Mouse (Mus musculus) liver, embryonic 16.5 days (tissue): ENCODE measurements around the gene Nosip. TPM values are rescaled to one million over a fixed set of nuclear protein-coding genes. Genes with fewer than 3 reads are reported as not detected.

Source experiments
- ATAC-seq: fragments of 200-750 bp; cut with Nextera tagmentation; 2 replicates; pipeline ENCODE4 v1.8.0; 2017; ENCODE audit warnings: low read depth, mild to moderate bottlenecking, moderate number of reproducible peaks, moderate library complexity
- H3K27ac ChIP-seq: fragments of 300-500 bp; sonication (generic); 2 replicates; pipeline ENCODE4 v1.5.1; 2014; ENCODE audit warnings: mild to moderate bottlenecking, low read length
- H3K27me3 ChIP-seq: fragments of 300-500 bp; sonication (generic); 2 replicates; pipeline ENCODE4 v1.6.1; 2014; ENCODE audit warnings: low read depth, low read length, mixed read lengths; ENCODE audit not compliant: control insufficient read depth, insufficient read depth
- H3K36me3 ChIP-seq: fragments of 300-500 bp; sonication (generic); 2 replicates; pipeline ENCODE4 v1.6.1; 2014; ENCODE audit warnings: mild to moderate bottlenecking; ENCODE audit not compliant: control insufficient read depth, insufficient read depth
- H3K4me1 ChIP-seq: fragments of 300-500 bp; sonication (generic); 2 replicates; pipeline ENCODE4 v1.6.1; 2014; ENCODE audit warnings: low read depth, low read length, mixed read lengths; ENCODE audit not compliant: control insufficient read depth
- H3K4me2 ChIP-seq: fragments of 300-500 bp; sonication (generic); 2 replicates; pipeline ENCODE4 v1.6.1; 2014; ENCODE audit warnings: low read depth, low read length, mixed read lengths
- H3K4me3 ChIP-seq: fragments of 300-500 bp; sonication (generic); 2 replicates; pipeline ENCODE4 v1.5.1; 2014; ENCODE audit warnings: low read depth, mild to moderate bottlenecking, low read length
- H3K9ac ChIP-seq: fragments of 300-500 bp; sonication (generic); 2 replicates; pipeline ENCODE4 v1.6.1; 2014; ENCODE audit warnings: low read depth, low read length
- H3K9me3 ChIP-seq: fragments of 300-500 bp; sonication (generic); replicated peaks from 2 replicates; pipeline ENCODE4 v1.6.1; 2016; ENCODE audit warnings: low read length; ENCODE audit not compliant: control insufficient read depth
- WGBS: fragments of 180-500 bp; shearing (Covaris S2); extraction: QIAGEN DNeasy Blood & Tissue Kit; methylation state at CpG from one replicate; pipeline ENCODE4 v1.1.7; 2014; ENCODE audit not compliant: insufficient replicate concordance; 5-methylcytosine and 5-hydroxymethylcytosine counted together
- polyA plus RNA-seq: library from polyadenylated mRNA; unstranded; fragments of >200 nt; fragmentation: Nextera tagmentation; extraction: Ambion mirVana; gene quantifications from 2 replicates; pipeline ENCODE4 v1.2.1, GENCODE M21; 2015

Gene Nosip
- polyA plus RNA-seq, 1 experiment from 2014 or later: 23.8 TPM

DNA sequence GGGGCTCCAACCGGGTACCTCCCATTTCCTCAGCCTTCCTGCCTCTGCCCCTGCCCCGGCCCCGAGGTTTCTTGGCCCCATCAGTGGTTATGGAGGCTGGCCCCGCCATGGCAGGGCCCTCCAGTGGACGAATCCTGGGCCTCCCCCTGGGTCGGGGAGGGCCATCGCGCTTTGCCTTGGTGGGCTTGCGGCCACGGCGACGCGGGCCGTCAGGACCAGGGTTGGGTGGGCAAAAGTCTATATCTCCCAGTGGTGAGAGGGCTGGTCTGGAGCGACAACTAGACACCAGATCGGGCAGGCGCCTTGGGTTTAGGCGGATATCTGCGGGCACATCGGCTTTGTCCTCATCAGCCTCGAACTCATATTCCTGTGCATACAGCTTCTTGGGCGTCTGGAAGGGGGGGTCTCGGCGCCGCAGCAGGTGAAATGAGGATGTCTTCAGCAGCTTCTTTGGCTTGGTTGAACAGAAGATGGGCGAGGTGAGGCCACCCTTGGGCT, 15.3 kb upstream of the Nosip start:
- no peaks in the 10 kb centered on the region for H3K27me3 ChIP-seq
- H3K4me1 ChIP-seq: peaks cover 13% of the 10 kb centered on the region
- ATAC-seq: no peak
- H3K36me3 ChIP-seq: peaks cover 18% of the 10 kb centered on the region
- H3K4me2 ChIP-seq: no peak overlapping the region
- no peak overlapping the region for H3K27ac ChIP-seq
- no peak overlapping the region for H3K9ac ChIP-seq
- WGBS: 85% methylated on average over 26 of the region's 26 CpGs
- H3K4me3 ChIP-seq: no peak overlapping the region
- H3K9me3 ChIP-seq: no peaks in the 10 kb centered on the region

DNA sequence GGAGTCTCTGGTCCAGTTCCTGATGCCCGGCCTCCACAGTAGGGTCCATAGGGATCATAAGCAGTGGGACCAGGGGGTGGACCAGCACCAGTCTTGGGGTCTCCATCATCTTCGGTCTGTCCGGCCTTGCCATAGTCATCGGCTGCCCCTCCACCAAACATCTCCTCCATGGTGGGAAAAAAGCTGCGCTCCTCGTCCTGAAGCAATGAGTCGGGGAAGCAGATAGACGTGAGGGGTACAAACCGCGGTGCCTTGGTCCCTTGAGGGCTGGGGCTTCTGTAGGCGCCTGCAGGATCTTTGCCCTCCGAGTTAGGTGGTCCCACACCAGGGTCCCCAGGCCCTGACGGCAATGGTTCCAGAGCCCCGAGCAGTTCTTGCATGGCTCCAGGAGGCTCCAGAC, 14.7 kb upstream of the Nosip start:
- Histone ChIP-seq H3K4me3 (no peak overlapping the region), H3K4me2 (no peak overlapping the region), H3K4me1 (peaks cover 19% of the 10 kb centered on the region), H3K27ac (no peak overlapping the region), H3K9ac (no peak overlapping the region), H3K27me3 (no peaks in the 10 kb centered on the region), H3K36me3 (peaks cover 18% of the 10 kb centered on the region), H3K9me3 (no peaks in the 10 kb centered on the region)
- ATAC-seq: no peak
- 93% methylated on average over 14 of the region's 14 CpGs for WGBS

GRCm38 (mm10) chr7:45048001-45048890, 14.0 kb upstream of the Nosip start:
- H3K27me3 ChIP-seq: no peaks in the 10 kb centered on the region
- no peak overlapping the region for H3K4me3 ChIP-seq
- no peak for ATAC-seq
- H3K36me3 ChIP-seq: peaks cover 14% of the 10 kb centered on the region
- H3K4me1 ChIP-seq: peaks cover 22% of the 10 kb centered on the region
- H3K9me3 ChIP-seq: no peaks in the 10 kb centered on the region
- H3K9ac ChIP-seq: no peak overlapping the region
- H3K4me2 ChIP-seq: no peak overlapping the region
- H3K27ac ChIP-seq: no peak overlapping the region
- 87% methylated on average over 38 of the region's 38 CpGs for WGBS

DNA sequence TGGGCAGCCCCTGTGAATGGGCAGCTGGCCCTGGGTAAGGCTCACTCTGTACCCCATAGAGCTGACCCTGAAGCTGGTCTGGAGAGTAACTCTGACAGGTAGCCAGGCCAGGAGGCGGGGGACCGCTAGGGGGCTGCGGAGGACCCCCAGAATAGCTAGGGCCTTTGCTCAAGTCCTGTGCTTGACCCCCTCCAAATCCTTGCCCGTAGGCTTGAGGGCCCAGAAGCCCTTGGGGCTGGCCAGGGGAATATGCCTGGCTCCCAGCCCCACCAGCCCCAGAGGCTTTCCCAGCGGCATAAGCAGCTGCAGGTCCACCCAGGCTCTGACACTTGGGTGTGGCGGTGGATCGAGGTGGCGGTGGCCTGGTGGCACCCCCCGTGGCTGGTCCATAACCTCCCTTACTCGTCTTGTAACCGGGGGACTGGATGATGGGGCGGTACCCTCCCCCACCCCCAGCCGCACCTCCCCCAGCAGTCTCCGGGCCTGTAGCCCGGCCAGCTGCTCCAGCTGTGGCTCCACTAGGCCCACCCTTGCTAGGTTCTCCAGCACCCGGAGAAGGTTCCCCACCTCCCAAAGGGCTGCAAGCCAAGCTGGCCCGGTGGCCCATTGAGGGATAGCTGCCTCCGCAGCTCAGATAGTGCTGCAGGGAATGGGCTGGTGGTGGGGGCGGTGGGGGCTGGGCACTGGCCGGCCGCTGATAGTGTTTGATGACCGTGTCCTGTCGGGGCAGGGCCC, 13.1 kb upstream of the Nosip start:
- no peak overlapping the region for H3K9ac ChIP-seq
- no peaks in the 10 kb centered on the region for H3K27me3 ChIP-seq
- H3K36me3 ChIP-seq: peaks cover 14% of the 10 kb centered on the region
- no peaks in the 10 kb centered on the region for H3K9me3 ChIP-seq
- no peak for ATAC-seq
- no peak overlapping the region for H3K27ac ChIP-seq
- peaks cover 30% of the 10 kb centered on the region for H3K4me1 ChIP-seq
- no peak overlapping the region for H3K4me3 ChIP-seq
- H3K4me2 ChIP-seq: no peak overlapping the region
- WGBS: 85% methylated on average over 23 of the region's 23 CpGs

DNA sequence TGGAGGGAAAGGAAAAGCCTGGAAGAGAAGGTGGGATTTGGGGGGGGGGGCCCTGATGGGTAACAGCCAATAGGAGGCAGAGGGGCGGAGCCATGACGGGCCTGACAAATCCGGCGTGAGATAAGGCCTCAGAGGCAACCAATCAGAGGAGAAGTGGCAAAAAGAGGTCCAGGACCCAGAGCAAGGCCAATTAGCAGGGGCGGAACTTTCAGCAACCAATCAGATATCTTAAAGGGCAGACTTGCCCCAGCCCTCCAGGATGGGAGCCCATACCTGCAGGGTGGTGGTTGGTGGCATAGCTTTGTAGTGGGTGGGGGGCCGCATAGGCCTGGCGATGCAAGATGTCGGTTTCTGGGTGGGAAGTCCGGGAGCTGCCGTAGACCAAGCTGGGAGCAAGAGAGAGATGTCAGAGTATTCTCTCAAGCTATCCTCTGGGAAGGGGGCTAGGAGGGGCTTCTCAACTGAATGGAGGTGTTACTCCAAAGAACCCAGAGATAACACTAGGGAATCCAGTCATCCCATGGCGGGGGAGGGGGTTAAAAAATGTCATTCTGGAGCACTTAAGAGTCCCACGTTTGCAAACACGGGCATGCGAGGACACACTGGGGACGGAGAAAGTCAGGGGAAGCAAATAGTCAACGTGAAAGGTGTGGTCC, 11.2 kb upstream of the Nosip start:
- no peak for ATAC-seq
- Histone ChIP-seq H3K4me3 (peak overlapping the region; percentile 78), H3K9ac (no peak overlapping the region), H3K4me1 (peaks cover 35% of the 10 kb centered on the region), H3K27me3 (no peaks in the 10 kb centered on the region), H3K4me2 (peak overlapping the region; percentile 99), H3K9me3 (no peaks in the 10 kb centered on the region), H3K27ac (peak overlapping the region; percentile 3; the same call in 1 of the 2 replicates), H3K36me3 (peaks cover 8% of the 10 kb centered on the region)
- 21% methylated on average over 16 of the region's 16 CpGs for WGBS

DNA sequence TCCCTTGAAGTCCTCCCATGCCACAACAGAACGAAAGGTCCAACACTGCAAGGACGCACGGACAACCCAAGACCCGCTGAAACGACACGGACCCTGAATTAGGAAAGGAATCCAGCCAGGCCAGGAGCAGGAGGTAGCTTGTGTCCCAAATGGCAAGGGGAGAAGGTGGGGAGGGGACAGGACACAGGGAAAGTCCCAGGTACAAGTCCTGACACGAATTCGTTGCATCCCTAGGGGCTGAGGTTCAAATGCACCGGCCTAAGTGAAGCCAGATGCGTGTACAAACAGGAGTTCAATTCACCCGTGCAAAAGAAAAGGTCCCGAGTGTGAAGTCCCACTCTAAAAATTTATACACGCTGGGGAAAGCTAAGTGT, 10.6 kb upstream of the Nosip start:
- WGBS: 16% methylated on average over 13 of the region's 13 CpGs
- Histone ChIP-seq H3K36me3 (peaks cover 8% of the 10 kb centered on the region), H3K4me1 (peaks cover 35% of the 10 kb centered on the region)

DNA sequence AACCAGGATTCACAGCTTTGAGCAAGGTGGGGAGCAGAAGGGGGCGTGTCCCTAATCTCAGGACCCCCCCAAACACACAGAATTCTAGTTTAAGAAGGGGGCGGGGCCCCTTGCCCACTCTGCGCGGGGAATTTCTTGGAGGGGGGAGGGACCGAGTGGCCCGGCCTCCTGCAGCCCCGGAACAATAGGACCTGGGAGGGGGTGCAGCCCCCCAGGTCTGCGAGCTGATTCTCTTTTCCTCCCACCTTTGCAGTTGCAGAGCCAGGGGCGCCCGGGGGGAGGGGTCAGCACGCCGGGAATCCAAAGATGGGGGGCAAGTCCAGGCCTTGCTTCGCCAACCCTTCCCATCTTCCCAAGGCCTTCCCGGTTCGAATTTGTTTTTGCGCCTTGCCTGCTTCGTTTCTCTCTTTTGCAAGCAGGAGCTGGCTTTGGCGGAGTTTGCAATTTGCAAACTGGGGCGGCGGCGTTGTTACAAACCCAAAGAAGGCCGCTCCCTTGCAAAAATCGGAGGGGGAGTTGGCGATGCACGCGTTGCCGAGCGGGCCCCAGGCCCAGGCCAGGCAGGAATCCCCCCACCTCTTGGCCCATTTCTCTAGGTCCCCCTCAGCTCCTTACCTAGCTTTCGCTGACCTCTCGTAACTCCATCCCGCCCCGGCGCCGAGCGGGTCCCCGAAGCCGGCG, 9.9 kb upstream of the Nosip start:
- Histone ChIP-seq H3K27ac (peak overlapping the region; percentile 95), H3K36me3 (peaks cover 8% of the 10 kb centered on the region), H3K4me1 (peaks cover 35% of the 10 kb centered on the region), H3K9me3 (no peaks in the 10 kb centered on the region), H3K4me2 (peak overlapping the region; percentile 99), H3K4me3 (peak overlapping the region; percentile 78), H3K27me3 (no peaks in the 10 kb centered on the region), H3K9ac (peak overlapping the region; percentile 77)
- ATAC-seq: no peak
- 0% methylated on average over 37 of the region's 38 CpGs for WGBS

More for the DNA sequence above, 10.6 kb upstream of the Nosip start:
- H3K9ac ChIP-seq: no peak overlapping the region
- ATAC-seq: no peak
- peak overlapping the region; percentile 3; the same call in 1 of the 2 replicates for H3K27ac ChIP-seq
- peak overlapping the region; percentile 78 for H3K4me3 ChIP-seq
- no peaks in the 10 kb centered on the region for H3K9me3 ChIP-seq
- no peaks in the 10 kb centered on the region for H3K27me3 ChIP-seq
- peak overlapping the region; percentile 99 for H3K4me2 ChIP-seq

DNA sequence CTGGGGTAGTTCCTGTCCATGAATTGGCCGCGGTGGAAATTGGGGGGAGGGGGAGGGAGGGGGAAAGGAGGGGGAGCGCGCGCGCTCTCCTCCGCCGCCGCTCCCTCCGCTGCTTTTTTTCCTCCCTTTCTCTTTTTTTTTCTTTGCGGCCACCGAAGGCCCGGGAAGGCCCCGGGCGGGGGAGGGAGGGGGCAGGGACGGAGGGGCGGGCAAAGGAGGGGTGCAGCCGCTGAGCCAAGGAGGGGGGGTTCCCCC, 9.4 kb upstream of the Nosip start, which contains the start of gene Prr12:
TSS of gene Prr12 (minus strand) at position 20 of the 255 bp plus-strand sequence.
- Histone ChIP-seq H3K4me3 (peak within 1 kb of the TSS; percentile 78), H3K4me1 (peaks cover 35% of the 10 kb centered on the region), H3K4me2 (peak within 1 kb of the TSS; percentile 99), H3K9ac (peak within 1 kb of the TSS; percentile 77), H3K36me3 (peaks cover 8% of the 10 kb centered on the region), H3K27ac (peak within 1 kb of the TSS; percentile 95), H3K9me3 (no peaks in the 10 kb centered on the region), H3K27me3 (no peaks in the 10 kb centered on the region)
- peak; percentile 17 for ATAC-seq
- WGBS: 0% methylated on average over 11 of the region's 18 CpGs
